Mouse (Mus musculus) hindbrain, embryonic 14.5 days (tissue): ENCODE measurements around the gene Pklr. TPM values are rescaled to one million over a fixed set of nuclear protein-coding genes. Genes with fewer than 3 reads are reported as not detected.
"Not testable (repeated sequence)": the region's sequence is repeated elsewhere in the genome, so short reads cannot be mapped to it uniquely, and the experiment has no call there.

Experiments used
- ATAC-seq: fragments of 200-750 bp; cut with Nextera tagmentation; 2 replicates; pipeline ENCODE4 v1.8.0; 2017; ENCODE audit warnings: moderate number of reproducible peaks, mild to moderate bottlenecking, moderate TSS enrichment, moderate library complexity; ENCODE audit not compliant: low FRiP score
- DNase-seq: peaks from one replicate; pipeline ENCODE4 v3.0.0-alpha.2; 2015; ENCODE audit warnings: low spot score
- H3K27ac ChIP-seq: fragments of 300-500 bp; sonication (generic); 2 replicates; pipeline ENCODE4 v1.5.1; 2014; ENCODE audit warnings: mild to moderate bottlenecking, moderate library complexity
- H3K27me3 ChIP-seq: fragments of 300-500 bp; sonication (generic); 2 replicates; pipeline ENCODE4 v1.6.1; 2014; ENCODE audit warnings: mild to moderate bottlenecking, low read length, mixed read lengths; ENCODE audit not compliant: control insufficient read depth, insufficient read depth
- H3K36me3 ChIP-seq: fragments of 300-500 bp; sonication (generic); replicated peaks from 2 replicates; pipeline ENCODE4 v1.6.1; 2014; ENCODE audit not compliant: control insufficient read depth, insufficient read depth
- H3K4me1 ChIP-seq: fragments of 300-500 bp; sonication (generic); replicated peaks from 2 replicates; pipeline ENCODE4 v1.6.1; 2014; ENCODE audit warnings: antibody characterized with exemption, low read length, mixed read lengths; ENCODE audit not compliant: control insufficient read depth, insufficient read depth
- H3K4me2 ChIP-seq: fragments of 300-500 bp; sonication (generic); replicated peaks from 2 replicates; pipeline ENCODE4 v1.6.1; 2014; ENCODE audit warnings: mild to moderate bottlenecking, moderate library complexity
- H3K4me3 ChIP-seq: fragments of 300-500 bp; sonication (generic); replicated peaks from 2 replicates; pipeline ENCODE4 v1.5.1; 2014; ENCODE audit warnings: mild to moderate bottlenecking, low read length
- H3K9ac ChIP-seq: fragments of 300-500 bp; sonication (generic); 2 replicates; pipeline ENCODE4 v1.6.1; 2014
- H3K9me3 ChIP-seq: fragments of 300-500 bp; sonication (generic); 2 replicates; pipeline ENCODE4 v1.6.1; 2016; ENCODE audit warnings: low read length; ENCODE audit not compliant: control insufficient read depth
- WGBS: fragments of 180-500 bp; shearing (Covaris S2); extraction: QIAGEN DNeasy Blood & Tissue Kit; methylation state at CpG from one replicate; pipeline ENCODE4 v1.1.7; 2014; 5-methylcytosine and 5-hydroxymethylcytosine counted together
- polyA plus RNA-seq: library from polyadenylated mRNA; unstranded; fragments of >200 nt; fragmentation: Nextera tagmentation; extraction: Ambion mirVana; gene quantifications from 2 replicates; pipeline ENCODE4 v1.2.1, GENCODE M21; 2014

The Pklr gene
- polyA plus RNA-seq, 1 experiment from 2014 or later = 0.11 TPM

GRCm38 (mm10) chr3:89159211-89159610 is 23.3 kb downstream of the Pklr start:
- WGBS = 1% methylated on average over 13 of the region's 13 CpGs
- H3K9me3 ChIP-seq = no peaks in the 10 kb centered on the region
- H3K27ac ChIP-seq = peak overlapping the region; percentile 72; the same call in 1 of the 2 replicates
- no peaks in the 10 kb centered on the region for H3K27me3 ChIP-seq
- H3K36me3 ChIP-seq = peaks cover 3% of the 10 kb centered on the region; the same call in 1 of the 2 replicates
- peak overlapping the region; percentile 93 for H3K4me2 ChIP-seq
- H3K4me1 ChIP-seq = peaks cover 28% of the 10 kb centered on the region; the same call in 1 of the 2 replicates
- ATAC-seq = 0 out of 2 replicates have a peak, but pooled peaks have one; percentile 21
- H3K4me3 ChIP-seq = peak overlapping the region; percentile 93
- H3K9ac ChIP-seq = peak overlapping the region; percentile 86
- DNase-seq = peak; percentile 27

DNA sequence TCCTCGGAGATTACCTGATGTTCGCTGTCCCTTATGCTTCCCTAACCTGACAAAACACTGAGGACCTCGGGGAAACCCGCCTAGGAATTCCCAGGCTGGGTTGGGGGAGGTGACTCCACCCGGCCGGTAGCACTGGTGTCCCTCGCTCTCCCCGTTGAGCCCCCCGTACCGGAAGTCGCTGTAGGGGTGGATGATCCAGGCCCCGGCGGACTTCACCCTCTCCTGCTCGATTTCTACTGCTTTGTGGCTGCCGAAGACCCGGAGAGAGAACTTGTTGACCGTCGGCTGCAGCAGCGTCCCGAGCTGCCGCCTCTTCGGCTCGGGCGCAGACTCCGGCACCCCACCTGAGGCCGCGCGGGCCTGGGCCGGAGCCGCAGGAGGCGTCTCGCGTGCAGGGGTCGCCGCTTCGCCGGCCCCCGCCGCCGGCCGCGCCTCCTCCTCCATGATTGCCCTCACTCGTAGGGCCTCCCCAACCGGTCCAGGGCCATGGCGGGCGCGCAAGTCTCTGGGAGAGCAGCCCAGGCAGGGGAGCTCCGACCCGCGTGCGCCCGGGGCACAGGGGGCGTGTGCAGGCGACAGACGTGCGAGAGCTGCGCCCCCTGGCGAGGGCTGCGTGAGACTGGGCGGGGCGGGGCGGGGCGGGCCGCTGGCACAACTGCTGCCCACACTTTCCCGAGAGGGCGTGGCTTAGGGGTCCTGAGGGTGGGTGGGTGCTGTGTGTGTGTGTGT is 23.8 kb downstream of the Pklr start, which contains the start of gene Hcn3:
Hcn3 (minus strand) TSS at position 581 of the 729 bp plus-strand sequence.
- Histone ChIP-seq H3K4me2 (peak within 1 kb of the TSS; percentile 93), H3K27ac (peak within 1 kb of the TSS; percentile 72; the same call in 1 of the 2 replicates), H3K27me3 (no peaks in the 10 kb centered on the region), H3K36me3 (peaks cover 3% of the 10 kb centered on the region; the same call in 1 of the 2 replicates), H3K4me1 (peaks cover 29% of the 10 kb centered on the region; the same call in 1 of the 2 replicates), H3K4me3 (peak within 1 kb of the TSS; percentile 93), H3K9me3 (no peaks in the 10 kb centered on the region), H3K9ac (peak within 1 kb of the TSS; percentile 86)
- WGBS = under 1% methylated on average over 58 of the region's 66 CpGs
- peak; percentile 77 for DNase-seq
- peak; percentile 84 for ATAC-seq

- not testable (repeated sequence) for H3K9me3 ChIP-seq, H3K9ac ChIP-seq, DNase-seq, H3K4me3 ChIP-seq, ATAC-seq, H3K36me3 ChIP-seq, H3K27me3 ChIP-seq, H3K27ac ChIP-seq, H3K4me2 ChIP-seq
- peaks cover 40% of the 10 kb centered on the region; the same call in 1 of the 2 replicates for H3K4me1 ChIP-seq
Measured at GRCm38 (mm10) chr3:89161207-89161606, 25.3 kb downstream of the Pklr start.

DNA sequence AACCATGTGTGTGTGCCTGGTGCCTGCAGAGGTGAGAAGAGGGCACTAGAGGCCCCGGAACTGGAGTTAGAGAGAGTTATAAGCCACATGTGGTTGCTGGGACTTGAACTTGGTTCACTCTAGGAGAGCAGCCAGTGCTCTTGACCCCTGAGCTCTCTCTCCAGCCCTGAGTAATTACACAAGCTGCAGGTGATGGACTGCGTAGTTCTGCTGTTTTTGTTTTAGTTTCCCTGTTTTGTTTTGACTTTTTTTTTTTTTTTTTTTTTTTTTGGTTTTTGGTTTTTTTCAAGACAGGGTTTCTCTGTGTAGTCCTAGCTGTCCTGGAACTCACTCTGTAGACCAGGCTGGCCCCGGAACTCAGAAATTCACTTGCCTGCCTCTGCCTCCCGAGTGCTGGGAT is 25.8 kb downstream of the Pklr start:
- Histone ChIP-seq H3K9me3 (no peaks in the 10 kb centered on the region), H3K4me1 (peaks cover 42% of the 10 kb centered on the region; the same call in 1 of the 2 replicates)

GRCm38 (mm10) chr3:89163123-89163522 is 27.2 kb downstream of the Pklr start:
- Histone ChIP-seq H3K9ac (no peak overlapping the region), H3K36me3 (peaks cover 15% of the 10 kb centered on the region), H3K27ac (no peak overlapping the region), H3K4me3 (no peak overlapping the region), H3K4me2 (no peak overlapping the region), H3K9me3 (no peaks in the 10 kb centered on the region), H3K27me3 (no peaks in the 10 kb centered on the region), H3K4me1 (peaks cover 34% of the 10 kb centered on the region; the same call in 1 of the 2 replicates)
- DNase-seq = no peak
- WGBS = 91% methylated on average over 1 of the region's 1 CpGs
- ATAC-seq = no peak

More for the DNA sequence above, 25.8 kb downstream of the Pklr start:
- 85% methylated on average over 4 of the region's 4 CpGs for WGBS
- no peak overlapping the region for H3K4me3 ChIP-seq
- no peak overlapping the region for H3K4me2 ChIP-seq
- no peaks in the 10 kb centered on the region for H3K27me3 ChIP-seq
- H3K36me3 ChIP-seq = 0 out of 2 replicates have a peak, but pooled peaks cover 1% of the 10 kb centered on the region
- H3K27ac ChIP-seq = no peak overlapping the region
- ATAC-seq (no peak), DNase-seq (no peak)
- no peak overlapping the region for H3K9ac ChIP-seq

DNA sequence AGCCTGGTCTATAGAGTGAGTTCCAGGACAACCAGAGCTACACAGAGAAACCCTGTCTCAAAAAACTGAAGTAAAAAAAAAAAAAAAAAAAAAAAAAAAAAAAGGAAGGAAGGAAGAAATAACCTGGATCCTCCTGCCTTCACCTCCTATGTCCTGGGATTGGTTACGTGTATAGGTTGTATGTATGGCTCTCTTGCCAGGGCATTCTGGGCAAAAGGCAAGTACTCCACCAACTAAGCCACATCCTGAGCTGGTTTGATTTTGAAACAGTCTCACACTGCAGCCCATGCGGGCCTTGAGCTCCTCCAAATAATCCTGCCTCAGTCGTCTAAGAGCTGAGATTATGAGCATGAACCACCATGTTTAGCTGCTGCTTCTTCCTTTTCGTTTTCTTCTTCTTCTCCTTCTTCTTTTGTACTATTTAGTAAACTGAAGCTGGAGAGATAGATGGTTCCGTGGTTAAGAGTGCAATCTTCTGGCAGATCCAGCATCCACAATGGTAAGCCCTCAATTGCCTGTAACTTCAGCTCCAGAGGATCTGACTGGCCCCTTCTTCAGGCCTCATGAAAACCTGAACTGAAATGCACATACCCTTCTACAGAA is 27.8 kb downstream of the Pklr start:
- Histone ChIP-seq H3K27me3 (no peaks in the 10 kb centered on the region), H3K9ac (peak overlapping the region; percentile 96), H3K4me1 (peaks cover 29% of the 10 kb centered on the region; the same call in 1 of the 2 replicates), H3K4me2 (peak overlapping the region; percentile 83), H3K27ac (peak overlapping the region; percentile 95; the same call in 1 of the 2 replicates), H3K4me3 (peak overlapping the region; percentile 97), H3K36me3 (peaks cover 21% of the 10 kb centered on the region), H3K9me3 (no peaks in the 10 kb centered on the region)
- DNase-seq = no peak
- WGBS = 74% methylated on average over 5 of the region's 5 CpGs
- ATAC-seq = no peak

DNA sequence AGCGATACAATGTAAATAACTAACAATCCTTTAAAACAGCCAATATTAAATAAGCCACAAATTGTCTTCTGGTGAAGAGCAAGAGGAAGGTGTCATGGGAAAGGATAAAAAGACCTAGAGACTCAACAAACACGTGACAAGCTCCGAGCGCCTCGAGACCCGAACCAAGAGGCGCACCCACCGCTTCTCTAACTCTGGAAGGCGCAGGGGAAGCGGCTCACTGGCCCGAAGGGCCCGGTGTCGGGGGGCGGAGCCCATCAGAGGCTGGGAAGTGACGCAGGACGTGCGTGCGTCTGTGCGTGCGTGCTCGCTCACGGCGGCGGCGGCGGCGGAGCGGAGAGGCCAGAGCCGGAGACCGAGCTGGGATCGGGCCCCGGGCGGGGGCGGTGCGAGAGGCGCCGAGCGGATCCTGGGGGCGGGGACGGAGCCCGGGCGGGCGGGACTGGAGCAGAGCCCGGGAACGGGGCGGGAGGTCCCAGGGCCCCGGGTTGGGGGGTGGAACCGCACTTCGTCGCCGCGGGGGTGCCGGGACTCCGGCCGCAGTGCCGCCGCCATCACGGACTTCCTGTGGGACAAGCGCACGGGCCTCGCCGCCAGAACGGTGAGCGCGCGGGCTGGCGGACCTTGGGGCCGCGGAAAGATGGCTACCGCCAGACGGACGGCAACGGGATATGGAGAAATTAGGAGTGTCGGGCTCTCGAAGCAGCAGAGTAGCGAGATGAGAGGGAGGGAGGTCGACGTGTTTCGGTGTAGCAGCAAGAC is 28.7 kb downstream of the Pklr start, which contains the start of gene Clk2:
Clk2 (plus strand) TSS at position 290 of the 762 bp plus-strand sequence.
- Histone ChIP-seq H3K9me3 (no peaks in the 10 kb centered on the region), H3K4me3 (peak within 1 kb of the TSS; percentile 97), H3K4me2 (peak within 1 kb of the TSS; percentile 83), H3K27ac (peak within 1 kb of the TSS; percentile 95), H3K27me3 (no peaks in the 10 kb centered on the region), H3K36me3 (peaks cover 30% of the 10 kb centered on the region), H3K9ac (peak within 1 kb of the TSS; percentile 96), H3K4me1 (peaks cover 20% of the 10 kb centered on the region; the same call in 1 of the 2 replicates)
- under 1% methylated on average over 57 of the region's 79 CpGs for WGBS
- ATAC-seq (peak; percentile 96), DNase-seq (peak; percentile 94)

DNA sequence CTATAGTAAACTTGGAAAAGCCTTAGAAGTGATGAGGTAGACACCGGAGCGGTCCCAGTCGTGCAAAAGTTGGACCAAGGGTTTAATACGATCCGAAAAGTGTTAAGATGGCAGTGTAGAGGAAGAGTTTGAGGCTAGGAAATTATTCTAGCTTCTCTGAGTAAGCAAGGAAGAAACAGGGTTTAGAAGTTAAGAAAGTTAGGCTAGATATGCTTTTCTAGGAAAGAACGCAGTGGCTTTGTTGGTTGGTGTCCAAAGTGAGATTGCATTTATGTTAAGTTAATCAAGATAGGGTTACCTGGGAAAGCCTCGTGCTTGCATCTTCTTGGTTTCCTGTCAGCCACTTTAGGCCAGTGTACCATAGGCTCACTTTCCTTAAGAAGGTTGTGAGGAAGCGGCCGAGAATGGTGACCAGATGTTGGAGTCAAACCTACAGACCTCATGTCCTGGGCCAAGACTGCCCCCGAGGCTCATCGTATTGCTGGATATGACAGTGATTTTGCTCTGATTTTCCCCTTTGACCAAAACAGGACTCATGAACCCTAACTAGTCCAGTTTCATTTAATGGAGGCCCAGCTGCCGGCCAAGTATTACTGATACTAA is 29.4 kb downstream of the Pklr start:
- Histone ChIP-seq H3K27me3 (no peaks in the 10 kb centered on the region), H3K4me2 (peak overlapping the region; percentile 83), H3K27ac (peak overlapping the region; percentile 95), H3K4me3 (peak overlapping the region; percentile 97), H3K36me3 (peaks cover 37% of the 10 kb centered on the region), H3K9ac (peak overlapping the region; percentile 96), H3K4me1 (peaks cover 20% of the 10 kb centered on the region; the same call in 1 of the 2 replicates), H3K9me3 (no peaks in the 10 kb centered on the region)
- ATAC-seq = no peak
- WGBS = 26% methylated on average over 12 of the region's 12 CpGs
- DNase-seq = no peak
